Mouse (Mus musculus) urinary bladder, postnatal 36 days (tissue): ENCODE measurements around the gene Hpd.

Source experiments
- DNase-seq, 2 experiments: peaks; one replicate each; pipeline ENCODE4 v3.0.0; 2022; ENCODE audit warnings: low spot score in 2 of 2, mixed read lengths in 1 of 2

The Hpd gene

DNA sequence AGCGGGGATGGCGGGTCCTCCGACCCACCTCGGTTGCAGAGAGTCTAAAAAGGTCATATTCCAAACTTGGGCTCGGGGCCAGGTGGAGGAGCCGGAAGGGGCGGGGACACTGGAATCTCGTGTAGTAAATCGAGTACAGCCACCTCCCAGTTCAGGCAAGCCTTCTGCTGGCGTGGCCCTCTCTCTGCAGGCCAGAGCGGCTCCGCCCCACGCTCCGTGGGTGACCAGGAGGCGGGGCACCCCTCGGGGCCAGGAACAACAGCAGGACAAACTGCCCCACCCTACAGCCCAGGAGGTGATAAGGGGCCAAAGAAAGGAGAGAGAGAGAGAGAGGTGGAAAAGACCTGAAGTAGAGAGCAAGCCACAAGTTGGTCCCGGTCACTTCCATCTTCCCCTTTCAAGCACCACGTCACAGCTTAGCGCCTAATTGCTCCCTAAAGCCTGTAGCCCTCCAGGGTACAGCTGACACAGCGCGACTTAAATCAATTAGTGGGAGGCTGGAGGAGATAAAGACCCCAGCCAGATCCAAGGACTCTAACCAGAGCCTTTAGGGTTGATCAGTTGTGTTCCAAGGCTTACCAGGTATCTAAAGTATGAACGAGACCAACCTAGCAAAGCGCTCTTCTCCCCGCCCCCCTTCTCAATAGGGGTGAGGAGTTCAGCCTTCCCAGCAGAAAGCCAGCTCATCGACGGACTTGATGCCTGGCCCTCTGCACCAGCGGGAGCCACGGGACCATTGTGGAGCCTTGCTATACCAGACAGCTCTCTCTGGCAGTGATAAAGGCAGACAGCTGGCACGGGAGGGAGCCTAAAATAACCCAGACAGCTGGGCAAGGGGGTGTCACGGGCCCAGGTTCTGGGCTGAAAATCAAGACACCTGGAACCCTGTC is 46.8 kb downstream of the Hpd start:
- peak; percentile 90 to 96 for DNase-seq

DNA sequence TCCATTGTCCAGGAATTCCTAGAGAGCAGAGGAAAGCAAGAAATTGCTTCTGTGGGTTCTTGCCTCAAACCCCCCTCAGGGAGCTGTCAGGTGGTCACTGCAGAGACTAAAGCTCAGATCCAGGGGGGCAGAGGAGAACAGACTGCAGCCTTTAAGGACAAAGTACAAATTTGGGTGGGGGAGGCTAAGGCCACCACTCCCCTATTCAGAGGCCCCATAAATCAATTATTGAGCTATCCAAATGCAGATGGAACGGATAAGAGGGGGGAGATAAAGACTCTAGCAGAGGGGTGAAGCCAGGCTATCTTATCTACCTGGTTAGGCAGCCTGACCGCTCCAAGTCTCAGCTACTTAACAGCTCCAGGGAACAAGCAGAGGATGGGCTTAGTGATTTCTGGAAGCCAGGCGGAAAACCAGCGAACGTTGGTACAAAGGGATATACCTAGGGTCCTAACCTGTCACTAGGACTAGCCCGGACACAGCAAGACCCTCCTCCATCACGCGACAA is 47.6 kb downstream of the Hpd start:
- DNase-seq, result no peak

DNA sequence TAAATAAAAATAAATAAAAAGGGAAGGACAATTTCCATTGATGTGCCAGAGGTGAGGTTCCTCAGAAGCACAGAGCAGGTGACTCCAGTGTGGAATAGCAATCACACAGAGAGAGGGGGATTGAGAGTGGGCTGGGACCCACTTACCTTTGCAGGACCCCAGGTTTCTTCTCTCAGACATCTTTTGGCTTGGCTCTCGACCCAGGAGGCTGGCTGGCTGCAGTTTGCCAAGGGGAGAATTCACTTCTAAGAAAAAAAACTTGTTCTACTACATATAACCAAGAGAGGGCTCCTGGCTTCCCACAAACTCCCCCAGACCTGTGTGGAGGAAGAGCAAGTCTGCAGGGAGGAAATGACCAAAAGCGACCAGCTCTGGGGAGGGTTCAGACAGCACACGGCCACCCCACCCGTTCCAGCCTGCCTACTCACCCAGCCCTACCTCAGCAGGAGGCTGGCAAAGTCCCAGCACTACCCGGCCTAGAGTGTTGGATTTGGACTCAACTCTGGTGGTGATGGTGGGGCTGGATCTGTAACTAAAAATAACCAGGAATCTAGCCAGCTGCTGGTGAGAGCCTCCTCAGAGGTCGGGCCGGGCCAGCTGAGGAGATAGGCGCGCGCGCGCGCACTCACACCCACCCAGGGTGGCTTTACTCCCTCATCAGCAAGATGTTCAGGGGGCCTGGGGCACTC is 48.2 kb downstream of the Hpd start:
- peak; percentile 42 to 66 for DNase-seq

DNA sequence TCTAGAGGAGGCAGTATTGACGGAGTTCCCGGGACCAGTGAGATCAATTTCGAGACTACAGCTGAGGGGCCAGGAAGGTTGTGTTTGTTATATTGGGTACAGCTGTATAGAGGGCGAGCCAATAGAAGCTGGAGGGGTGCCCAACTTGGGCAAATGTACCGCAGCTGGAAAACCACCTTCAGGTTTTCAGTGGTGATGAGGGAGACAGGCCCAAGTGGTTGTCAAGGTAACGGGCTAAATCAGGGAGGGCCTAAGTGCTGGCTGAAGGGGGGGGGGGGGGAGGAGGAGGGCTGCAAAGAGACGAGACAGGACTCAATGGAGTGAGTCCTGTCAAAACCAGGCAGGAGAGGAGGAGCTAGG is 48.8 kb downstream of the Hpd start:
- DNase-seq, result no peak

GRCm38 (mm10) chr5:123133083-123133783 is 49.3 kb downstream of the Hpd start:
- DNase-seq, result peak; percentile 89 to 91

DNA sequence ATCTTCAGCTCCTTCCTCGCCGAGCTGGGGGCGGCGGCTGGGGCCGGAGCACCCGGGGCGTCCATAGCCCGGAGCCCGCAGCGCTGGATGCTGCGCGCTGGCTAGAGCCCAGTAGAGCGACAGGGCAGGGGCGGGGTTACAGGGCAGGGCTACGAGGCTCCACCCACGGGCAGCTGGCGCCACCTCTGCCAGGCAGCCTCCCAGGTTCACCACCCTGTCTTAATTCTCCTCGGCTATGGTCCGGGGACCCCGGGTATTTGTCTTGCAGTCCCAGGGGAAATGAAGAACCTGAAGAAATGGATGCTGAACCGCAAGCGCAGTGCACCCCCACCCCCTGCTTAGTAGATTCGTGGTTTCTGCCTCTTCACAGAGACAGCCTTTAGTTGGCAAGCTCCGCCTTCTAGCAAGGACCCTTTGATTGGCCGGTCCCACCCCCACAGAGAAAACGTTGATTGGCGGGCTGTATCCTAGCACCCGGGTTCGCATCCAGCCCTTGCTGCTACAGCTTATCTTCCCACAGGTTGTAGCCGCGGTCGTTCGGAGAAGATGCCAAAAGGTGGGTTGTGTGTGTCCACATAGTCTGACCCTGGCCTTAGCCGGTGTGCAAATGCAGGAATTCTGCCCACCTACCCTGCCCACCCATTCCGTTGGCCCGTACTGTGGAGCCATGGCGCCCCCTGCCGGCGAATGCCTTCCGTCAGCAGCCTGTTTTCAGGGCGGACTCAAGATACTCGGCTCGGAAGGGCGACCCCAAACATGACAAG is 50.0 kb downstream of the Hpd start, which contains the start of gene Rhof:
Gene Rhof, minus strand, starts transcription at position 385 of the 764 bp plus-strand sequence.
- DNase-seq, result peak; percentile 69 to 76

DNA sequence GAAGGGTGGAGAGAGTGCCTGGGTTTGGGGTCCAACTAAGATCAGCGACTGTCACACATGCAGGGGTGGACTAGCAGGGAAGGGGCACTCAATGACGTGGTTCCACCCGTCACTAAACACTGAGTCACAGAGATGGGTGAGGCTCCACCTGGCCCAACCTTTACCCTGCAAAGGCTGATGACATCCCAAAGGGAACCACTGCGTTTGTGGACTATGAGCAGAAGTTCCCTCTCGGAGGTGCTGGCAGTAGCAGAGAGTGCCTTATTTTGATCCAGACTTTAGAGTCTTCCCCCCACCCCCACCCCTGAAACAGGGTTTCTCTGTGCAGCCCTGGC is 51.7 kb downstream of the Hpd start:
- no peak for DNase-seq

GRCm38 (mm10) chr5:123130030-123130813 is 52.3 kb downstream of the Hpd start:
- DNase-seq, result no peak

DNA sequence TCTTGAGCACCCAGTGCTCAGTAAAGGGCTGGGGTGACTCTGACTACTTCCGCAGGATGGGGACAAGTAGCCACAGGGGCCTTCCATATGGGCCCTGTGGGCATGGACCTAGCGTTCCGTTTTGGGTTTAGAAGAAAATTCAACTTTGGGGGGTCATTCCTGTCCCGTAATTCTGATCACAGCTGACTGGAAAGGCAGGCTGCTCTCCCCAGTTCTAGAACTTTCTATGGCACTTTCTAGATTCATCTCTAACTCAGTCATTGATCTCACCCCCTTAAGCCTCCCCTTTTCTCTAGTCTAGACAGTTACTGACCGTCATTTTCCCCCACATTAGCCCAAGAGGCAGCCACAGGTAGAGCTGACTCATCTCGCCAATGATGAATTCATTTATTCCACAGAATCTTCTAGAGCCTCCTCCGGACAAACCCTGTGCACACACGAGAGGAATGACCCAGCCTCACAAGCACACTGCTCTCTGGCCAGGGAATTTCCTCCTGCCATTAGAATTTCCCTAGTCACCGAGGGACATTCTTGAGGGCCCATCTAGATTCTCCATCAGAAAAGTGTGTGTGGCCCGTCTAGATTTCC is 53.3 kb downstream of the Hpd start:
- DNase-seq, result no peak

DNA sequence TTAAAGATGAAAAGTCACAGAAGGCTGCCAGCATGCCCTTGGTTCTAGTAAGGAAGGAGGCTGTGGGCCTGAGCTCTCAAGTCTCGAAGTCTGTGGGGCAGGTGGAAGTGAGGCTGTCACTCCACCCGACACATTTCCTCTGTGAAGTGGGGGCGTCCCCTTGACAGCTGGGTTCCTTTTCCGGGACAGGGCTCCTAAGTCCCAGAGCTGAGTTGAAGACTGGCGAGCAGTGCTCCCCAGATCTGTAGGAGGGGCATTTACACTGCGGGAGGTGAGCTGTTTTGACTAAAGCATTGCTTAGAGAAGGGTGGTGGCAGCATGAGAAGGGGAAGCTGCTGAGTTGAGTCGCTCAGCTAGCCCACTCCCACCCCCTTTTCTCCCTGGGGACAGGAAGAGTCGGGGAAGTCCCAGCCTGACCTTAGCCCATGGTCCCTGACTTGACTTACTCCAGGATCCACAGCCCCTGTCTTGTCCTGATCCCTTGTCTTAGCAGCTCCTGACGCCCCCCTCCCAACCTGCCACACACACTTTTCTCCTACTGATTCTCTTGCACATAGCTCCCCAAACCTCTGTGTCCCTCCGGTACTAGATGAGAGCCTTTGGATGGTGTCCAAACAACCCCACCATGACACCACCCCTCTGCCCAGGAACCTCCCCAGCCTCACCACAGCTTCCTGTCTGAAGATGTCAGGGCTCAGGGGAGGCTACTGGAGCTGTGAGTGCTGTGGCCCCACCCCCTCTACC is 53.9 kb downstream of the Hpd start:
- DNase-seq, result no peak

DNA sequence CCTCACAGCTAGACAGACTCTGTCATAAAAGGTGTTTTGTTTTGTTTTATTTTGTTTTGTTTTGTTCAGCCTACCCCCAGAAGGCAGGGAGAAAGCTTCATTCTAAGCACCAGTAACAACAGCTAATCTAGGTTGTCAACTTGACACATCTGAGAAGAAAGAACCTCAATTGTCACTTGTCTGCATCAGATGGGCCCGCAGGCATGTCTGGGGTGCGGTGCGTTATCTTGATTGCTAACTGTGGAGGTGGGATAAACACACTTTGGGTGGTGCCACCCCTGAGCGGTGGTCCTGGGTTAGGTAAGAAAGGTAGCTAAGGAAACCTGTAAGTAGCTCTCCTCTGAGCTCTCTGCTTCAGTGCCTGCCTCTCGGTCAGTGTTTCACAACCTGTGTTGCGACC is 55.5 kb downstream of the Hpd start:
- no peak for DNase-seq

GRCm38 (mm10) chr5:123125638-123126406 is 56.7 kb downstream of the Hpd start:
- DNase-seq, result no peak

DNA sequence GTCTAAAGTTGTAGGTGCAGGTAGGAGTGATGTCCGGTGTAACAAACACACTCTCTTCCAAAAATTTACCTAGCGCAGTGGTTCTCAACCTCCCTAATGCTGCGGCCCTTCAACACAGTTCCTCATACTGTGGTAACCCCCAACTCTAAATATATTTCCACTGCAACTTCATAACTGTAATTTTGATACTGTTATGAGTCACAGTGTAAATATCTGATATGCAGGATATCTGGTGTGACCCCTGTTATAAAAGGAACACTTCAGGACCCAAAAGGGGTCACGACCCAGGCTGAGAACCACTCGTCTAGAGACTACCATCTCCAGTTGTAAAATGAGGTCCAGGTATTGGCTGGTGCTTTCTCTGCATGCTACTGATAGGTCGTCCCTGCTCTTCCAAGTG is 57.4 kb downstream of the Hpd start:
- no peak for DNase-seq

DNA sequence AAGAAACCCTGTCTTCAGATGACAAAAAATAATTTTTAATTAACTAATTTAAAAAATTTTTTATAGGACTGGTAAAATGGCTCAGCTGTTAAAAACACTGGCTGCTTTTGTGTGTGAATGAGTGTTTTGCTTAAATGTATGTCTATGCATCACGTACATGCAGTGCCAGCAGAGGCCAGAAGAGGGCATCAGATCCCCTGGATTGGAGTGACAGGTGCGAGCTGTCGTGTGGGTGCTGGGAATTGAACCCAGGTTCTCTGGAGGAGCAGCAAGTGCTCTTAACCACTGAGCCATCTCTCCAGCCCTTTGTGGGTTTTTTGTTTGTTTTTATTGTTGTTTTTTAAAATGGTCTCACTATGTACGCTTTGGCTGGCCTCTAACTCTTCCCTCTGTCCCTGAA is 60.3 kb downstream of the Hpd start:
- DNase-seq, result no peak
